Mouse (Mus musculus) gastrocnemius, adult 2 months (tissue): ENCODE measurements at regions not wholly inside any gene's neighbourhood (a gene's known extent, or its start where the extent isn't known, plus 50 kb on each side); places are given as distances from the start of the nearest gene placed in this dataset.

Experiments used
- DNase-seq: peaks from one replicate; pipeline ENCODE4 v3.0.0; 2022
- H3K27ac ChIP-seq: fragments of 200-600 bp; 2 replicates; pipeline ENCODE4 v1.8.1; 2022; ENCODE audit warnings: mild to moderate bottlenecking
- H3K4me3 ChIP-seq: fragments of 200-600 bp; 2 replicates; pipeline ENCODE4 v1.8.1; 2022; ENCODE audit warnings: mild to moderate bottlenecking, moderate library complexity
- CTCF ChIP-seq: fragments of 200-600 bp; IDR thresholded peaks from 2 replicates; pipeline ENCODE4 v1.8.1; 2022; ENCODE audit warnings: antibody characterized with exemption, mild to moderate bottlenecking, moderate library complexity
- intact Hi-C: fragments of 180-260 bp; cut with DNase I; formaldehyde crosslinking; loops from one replicate; pipeline ENCODE4 v1.15.1; 2025

- intact Hi-C loops, result no loop called here
- no peak for DNase-seq
- H3K27ac ChIP-seq, result no peak overlapping the region
Measured at GRCm38 (mm10) chr9:47300633-47301032, 229.3 kb upstream of the Cadm1 start.

GRCm38 (mm10) chr9:47307125-47307751 lies 222.7 kb upstream of the Cadm1 start:
- DNase-seq, result no peak
- intact Hi-C loops, result no loop called here
- Histone ChIP-seq H3K4me3 (no peak overlapping the region), H3K27ac (no peak overlapping the region)
- no peak for TF ChIP-seq CTCF

More at GRCm38 (mm10) chr9:47300633-47301032, 229.3 kb upstream of the Cadm1 start:
- no peak for TF ChIP-seq CTCF
- H3K4me3 ChIP-seq, result no peak overlapping the region

GRCm38 (mm10) chr9:47307752-47308500 lies 222.0 kb upstream of the Cadm1 start:
- no peak overlapping the region for H3K4me3 ChIP-seq
- no peak overlapping the region for H3K27ac ChIP-seq
- intact Hi-C loops, result no loop called here
- no peak for DNase-seq
- no peak for TF ChIP-seq CTCF

GRCm38 (mm10) chr9:47313433-47313832 lies 216.5 kb upstream of the Cadm1 start:
- intact Hi-C loops, result no loop called here
- no peak for TF ChIP-seq CTCF
- H3K27ac ChIP-seq, result no peak overlapping the region
- no peak for DNase-seq
- H3K4me3 ChIP-seq, result no peak overlapping the region

- no peak for DNase-seq
- no peak overlapping the region for H3K27ac ChIP-seq
- intact Hi-C loops, result no loop called here
- no peak overlapping the region for H3K4me3 ChIP-seq
- no peak for TF ChIP-seq CTCF
Measured at GRCm38 (mm10) chr9:47314236-47314635, 215.7 kb upstream of the Cadm1 start.

GRCm38 (mm10) chr9:47320345-47320744 lies 209.6 kb upstream of the Cadm1 start:
- intact Hi-C loops, result no loop called here
- DNase-seq, result no peak
- H3K27ac ChIP-seq, result no peak overlapping the region
- TF ChIP-seq CTCF, result no peak
- no peak overlapping the region for H3K4me3 ChIP-seq

- H3K27ac ChIP-seq, result no peak overlapping the region
- no peak for TF ChIP-seq CTCF
- DNase-seq, result no peak
- intact Hi-C loops, result no loop called here
- no peak overlapping the region for H3K4me3 ChIP-seq
Measured at GRCm38 (mm10) chr9:47321106-47321789, 208.7 kb upstream of the Cadm1 start.

- H3K4me3 ChIP-seq, result no peak overlapping the region
- intact Hi-C loops, result no loop called here
- no peak for DNase-seq
- no peak overlapping the region for H3K27ac ChIP-seq
- TF ChIP-seq CTCF, result no peak
Measured at GRCm38 (mm10) chr9:47322293-47322692, 207.7 kb upstream of the Cadm1 start.

- H3K27ac ChIP-seq, result no peak overlapping the region
- intact Hi-C loops, result no loop called here
- DNase-seq, result no peak
- no peak overlapping the region for H3K4me3 ChIP-seq
- no peak for TF ChIP-seq CTCF
Measured at GRCm38 (mm10) chr9:47323051-47323450, 206.9 kb upstream of the Cadm1 start.

GRCm38 (mm10) chr9:47327575-47327974 lies 202.4 kb upstream of the Cadm1 start:
- intact Hi-C loops, result no loop called here
- H3K4me3 ChIP-seq, result no peak overlapping the region
- H3K27ac ChIP-seq, result no peak overlapping the region
- no peak for DNase-seq
- no peak for TF ChIP-seq CTCF

- peak; percentile 9; the same call in 1 of the 2 replicates for TF ChIP-seq CTCF
- no peak for DNase-seq
- no peak overlapping the region for H3K4me3 ChIP-seq
- no peak overlapping the region for H3K27ac ChIP-seq
- intact Hi-C loops, result no loop called here
Measured at GRCm38 (mm10) chr9:47332929-47333328, 197.0 kb upstream of the Cadm1 start.

GRCm38 (mm10) chr9:47338221-47338620 lies 191.8 kb upstream of the Cadm1 start:
- intact Hi-C loops, result no loop called here
- no peak overlapping the region for H3K4me3 ChIP-seq
- TF ChIP-seq CTCF, result peak; percentile 38
- no peak overlapping the region for H3K27ac ChIP-seq
- no peak for DNase-seq

- intact Hi-C loops, result no loop called here
- DNase-seq, result no peak
- Histone ChIP-seq H3K4me3 (no peak overlapping the region), H3K27ac (no peak overlapping the region)
- no peak for TF ChIP-seq CTCF
Measured at GRCm38 (mm10) chr9:47346527-47347111, 183.4 kb upstream of the Cadm1 start.
